Mouse (Mus musculus): Measurements from ENCODE around the gene Tcf19. TPM values are rescaled to one million over a fixed set of nuclear protein-coding genes. Genes with fewer than 3 reads are reported as not detected.

The Tcf19 gene
- 88.0 and 97.6 TPM in 2 replicates for polyA plus RNA-seq (2015; fragmentation: Nextera tagmentation; extraction: Ambion mirVana)

GRCm38 (mm10) chr17:35516652-35517500 is at the start of gene Tcf19, which contains the start of gene Cchcr1:
Gene Tcf19 (minus strand): TSS chr17:35516824.
Gene Cchcr1 (plus strand): TSS chr17:35517100.
- Histone ChIP-seq H3K4me3 (peak within 1 kb of the TSS; percentile 65), H3K4me1 (peaks cover 38% of the 10 kb centered on the region), H3K27me3 (no peaks in the 10 kb centered on the region), H3K36me3 (peaks cover 27% of the 10 kb centered on the region), H3K27ac (peak within 1 kb of the TSS; percentile 70), H3K4me2 (peak within 1 kb of the TSS; percentile 85), H3K9me3 (no peaks in the 10 kb centered on the region), H3K9ac (peak within 1 kb of the TSS; percentile 55)
- under 1% methylated on average over 67 of the region's 67 CpGs for WGBS
- ATAC-seq (ENCODE audit: insufficient number of reproducible peaks, low FRiP score, low TSS enrichment, low read depth): peak; percentile 93

GRCm38 (mm10) chr17:35558216-35558615 is 41.6 kb upstream of the Tcf19 start:
- no peak overlapping the region for H3K4me3 ChIP-seq
- no peaks in the 10 kb centered on the region for H3K36me3 ChIP-seq
- no peak overlapping the region for H3K27ac ChIP-seq
- ATAC-seq (ENCODE audit: insufficient number of reproducible peaks, low FRiP score, low TSS enrichment, low read depth): no peak
- no peak overlapping the region for H3K4me2 ChIP-seq
- H3K9me3 ChIP-seq: no peaks in the 10 kb centered on the region
- no peak overlapping the region for H3K9ac ChIP-seq
- H3K4me1 ChIP-seq: no peaks in the 10 kb centered on the region
- WGBS: 60% methylated on average over 8 of the region's 8 CpGs
- H3K27me3 ChIP-seq: no peaks in the 10 kb centered on the region

GRCm38 (mm10) chr17:35557351-35557750 is 40.7 kb upstream of the Tcf19 start:
- no peak overlapping the region for H3K27ac ChIP-seq
- H3K36me3 ChIP-seq: no peaks in the 10 kb centered on the region
- H3K4me2 ChIP-seq: no peak overlapping the region
- H3K4me1 ChIP-seq: no peaks in the 10 kb centered on the region
- no peaks in the 10 kb centered on the region for H3K27me3 ChIP-seq
- 66% methylated on average over 9 of the region's 9 CpGs for WGBS
- no peak overlapping the region for H3K9ac ChIP-seq
- no peaks in the 10 kb centered on the region for H3K9me3 ChIP-seq
- no peak for ATAC-seq (ENCODE audit: insufficient number of reproducible peaks, low FRiP score, low TSS enrichment, low read depth)
- no peak overlapping the region for H3K4me3 ChIP-seq

- no peak overlapping the region for H3K9ac ChIP-seq
- H3K27me3 ChIP-seq: no peaks in the 10 kb centered on the region
- H3K4me3 ChIP-seq: no peak overlapping the region
- no peaks in the 10 kb centered on the region for H3K9me3 ChIP-seq
- H3K4me2 ChIP-seq: no peak overlapping the region
- H3K36me3 ChIP-seq: no peaks in the 10 kb centered on the region
- 28% methylated on average over 5 of the region's 5 CpGs for WGBS
- no peak for ATAC-seq (ENCODE audit: insufficient number of reproducible peaks, low FRiP score, low TSS enrichment, low read depth)
- H3K27ac ChIP-seq: no peak overlapping the region
- no peaks in the 10 kb centered on the region for H3K4me1 ChIP-seq
Observed at GRCm38 (mm10) chr17:35556812-35557211, 40.2 kb upstream of the Tcf19 start.

- no peak for ATAC-seq (ENCODE audit: insufficient number of reproducible peaks, low FRiP score, low TSS enrichment, low read depth)
Observed at GRCm38 (mm10) chr17:35556186-35556765, 39.7 kb upstream of the Tcf19 start.

GRCm38 (mm10) chr17:35554761-35555397 is 38.3 kb upstream of the Tcf19 start:
- no peak overlapping the region for H3K27ac ChIP-seq
- H3K27me3 ChIP-seq: no peaks in the 10 kb centered on the region
- H3K4me3 ChIP-seq: no peak overlapping the region
- H3K4me1 ChIP-seq: peaks cover under 1% of the 10 kb centered on the region; the same call in 1 of the 2 replicates
- no peak overlapping the region for H3K4me2 ChIP-seq
- no peaks in the 10 kb centered on the region for H3K36me3 ChIP-seq
- no peaks in the 10 kb centered on the region for H3K9me3 ChIP-seq
- H3K9ac ChIP-seq: no peak overlapping the region
- 89% methylated on average over 18 of the region's 18 CpGs for WGBS
- no peak for ATAC-seq (ENCODE audit: insufficient number of reproducible peaks, low FRiP score, low TSS enrichment, low read depth)

More at GRCm38 (mm10) chr17:35556186-35556765, 39.7 kb upstream of the Tcf19 start:
- no peak overlapping the region for H3K9ac ChIP-seq
- no peaks in the 10 kb centered on the region for H3K9me3 ChIP-seq
- H3K4me2 ChIP-seq: no peak overlapping the region
- no peaks in the 10 kb centered on the region for H3K4me1 ChIP-seq
- no peaks in the 10 kb centered on the region for H3K27me3 ChIP-seq
- no peak overlapping the region for H3K4me3 ChIP-seq
- no peaks in the 10 kb centered on the region for H3K36me3 ChIP-seq
- H3K27ac ChIP-seq: no peak overlapping the region
- WGBS: 81% methylated on average over 13 of the region's 13 CpGs

- Histone ChIP-seq H3K4me2 (no peak overlapping the region), H3K27ac (no peak overlapping the region), H3K9me3 (no peaks in the 10 kb centered on the region), H3K4me3 (no peak overlapping the region), H3K27me3 (no peaks in the 10 kb centered on the region), H3K36me3 (no peaks in the 10 kb centered on the region), H3K9ac (no peak overlapping the region), H3K4me1 (peaks cover 6% of the 10 kb centered on the region)
- ATAC-seq (ENCODE audit: insufficient number of reproducible peaks, low FRiP score, low TSS enrichment, low read depth): no peak
- WGBS: 75% methylated on average over 5 of the region's 5 CpGs
Observed at GRCm38 (mm10) chr17:35554321-35554720, 37.7 kb upstream of the Tcf19 start.

GRCm38 (mm10) chr17:35551881-35552414 is 35.3 kb upstream of the Tcf19 start, which contains the start of gene Cdsn:
Gene Cdsn (plus strand): TSS chr17:35552128.
- Histone ChIP-seq H3K9me3 (no peaks in the 10 kb centered on the region), H3K36me3 (no peaks in the 10 kb centered on the region), H3K4me3 (no peak within 1 kb of the TSS), H3K4me2 (no peak within 1 kb of the TSS), H3K9ac (no peak within 1 kb of the TSS), H3K27ac (no peak within 1 kb of the TSS), H3K4me1 (peaks cover 6% of the 10 kb centered on the region), H3K27me3 (no peaks in the 10 kb centered on the region)
- 79% methylated on average over 10 of the region's 10 CpGs for WGBS
- ATAC-seq (ENCODE audit: insufficient number of reproducible peaks, low FRiP score, low TSS enrichment, low read depth): no peak

- H3K4me2 ChIP-seq: no peak overlapping the region
- no peaks in the 10 kb centered on the region for H3K27me3 ChIP-seq
- ATAC-seq (ENCODE audit: insufficient number of reproducible peaks, low FRiP score, low TSS enrichment, low read depth): no peak
- 48% methylated on average over 8 of the region's 8 CpGs for WGBS
- H3K4me3 ChIP-seq: no peak overlapping the region
- peaks cover 6% of the 10 kb centered on the region for H3K4me1 ChIP-seq
- no peaks in the 10 kb centered on the region for H3K9me3 ChIP-seq
- H3K36me3 ChIP-seq: no peaks in the 10 kb centered on the region
- no peak overlapping the region for H3K9ac ChIP-seq
- H3K27ac ChIP-seq: no peak overlapping the region
Observed at GRCm38 (mm10) chr17:35550871-35551270, 34.2 kb upstream of the Tcf19 start.

- no peak for ATAC-seq (ENCODE audit: insufficient number of reproducible peaks, low FRiP score, low TSS enrichment, low read depth)
- Histone ChIP-seq H3K36me3 (no peaks in the 10 kb centered on the region), H3K27me3 (no peaks in the 10 kb centered on the region), H3K9ac (no peak overlapping the region), H3K9me3 (no peaks in the 10 kb centered on the region), H3K27ac (peak overlapping the region; percentile 83), H3K4me2 (no peak overlapping the region), H3K4me3 (no peak overlapping the region), H3K4me1 (peaks cover 6% of the 10 kb centered on the region)
- 92% methylated on average over 4 of the region's 4 CpGs for WGBS
Observed at GRCm38 (mm10) chr17:35550143-35550494, 33.5 kb upstream of the Tcf19 start.

GRCm38 (mm10) chr17:35549437-35550142 is 33.0 kb upstream of the Tcf19 start:
- no peaks in the 10 kb centered on the region for H3K36me3 ChIP-seq
- no peak overlapping the region for H3K9ac ChIP-seq
- no peaks in the 10 kb centered on the region for H3K27me3 ChIP-seq
- peak overlapping the region; percentile 14; the same call in 1 of the 2 replicates for H3K4me2 ChIP-seq
- peak overlapping the region; percentile 83 for H3K27ac ChIP-seq
- H3K4me3 ChIP-seq: no peak overlapping the region
- H3K9me3 ChIP-seq: no peaks in the 10 kb centered on the region
- WGBS: 39% methylated on average over 15 of the region's 15 CpGs
- peak; percentile 27; the same call in 1 of the 2 replicates for ATAC-seq (ENCODE audit: insufficient number of reproducible peaks, low FRiP score, low TSS enrichment, low read depth)
- H3K4me1 ChIP-seq: peaks cover 6% of the 10 kb centered on the region
